Mouse (Mus musculus) adrenal gland, postnatal 10 days (tissue): ENCODE results near the gene Tsc22d2. TPM values are rescaled to one million over a fixed set of nuclear protein-coding genes. Genes with fewer than 3 reads are reported as not detected.
"Not testable (repeated sequence)": the region's sequence is repeated elsewhere in the genome, so short reads cannot be mapped to it uniquely, and the experiment has no call there.

ENCODE experiments used
- DNase-seq: peaks from one replicate; pipeline ENCODE4 v3.0.0; 2021; ENCODE audit warnings: mixed read lengths
- total RNA-seq, 2 experiments: library from RNA; stranded (reverse); gene quantifications; 2 replicates each; pipeline ENCODE4 v1.2.3; 2021

Gene Tsc22d2
- total RNA-seq, 2 experiments from 2014 or later = 31.2 to 33.4 TPM

- no peak for DNase-seq
These were observed 14.3 kb downstream of the Tsc22d2 start for GRCm38 (mm10) chr3:58428861-58429260.

DNA sequence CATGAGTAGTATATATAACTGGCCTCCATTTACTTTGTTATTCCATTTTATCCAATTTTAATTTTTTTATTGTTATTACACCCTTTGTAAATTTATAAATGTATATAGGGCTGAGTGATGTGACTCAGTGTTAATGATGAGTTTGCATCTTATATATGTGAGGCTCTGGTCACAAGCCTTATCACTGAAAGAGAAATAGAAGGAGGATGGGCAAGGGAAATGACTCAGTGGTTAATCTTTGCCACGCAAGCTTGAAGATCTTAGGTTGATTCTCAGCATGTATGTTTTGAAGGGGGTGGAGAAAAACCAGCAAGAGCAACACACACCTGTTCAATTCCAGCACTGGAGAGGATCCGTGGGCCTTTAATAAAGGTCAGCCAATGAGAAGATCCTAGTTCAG is 19.9 kb downstream of the Tsc22d2 start:
- DNase-seq = no peak

GRCm38 (mm10) chr3:58448230-58448629 is 33.7 kb downstream of the Tsc22d2 start:
- DNase-seq = peak; percentile 14

DNA sequence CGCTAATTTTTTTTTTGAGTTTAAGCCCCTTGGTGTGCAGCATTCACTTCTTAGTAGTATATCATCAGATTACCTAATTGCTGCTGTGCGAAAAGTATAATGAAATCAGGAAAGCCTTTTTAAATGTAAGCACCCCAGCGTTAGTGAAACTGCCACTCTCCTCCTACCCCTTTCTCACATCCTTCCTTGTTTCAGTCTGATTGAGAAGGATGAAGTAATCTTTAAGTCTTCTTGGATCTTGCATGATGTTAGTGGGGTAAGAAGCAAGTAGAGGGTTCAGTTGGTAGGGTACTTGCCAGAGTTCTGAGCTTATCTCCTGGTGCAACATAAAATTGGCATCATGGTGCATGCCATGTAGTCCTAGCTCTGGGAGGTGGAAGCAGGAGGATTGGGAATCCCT is 35.0 kb downstream of the Tsc22d2 start:
- DNase-seq = no peak

DNA sequence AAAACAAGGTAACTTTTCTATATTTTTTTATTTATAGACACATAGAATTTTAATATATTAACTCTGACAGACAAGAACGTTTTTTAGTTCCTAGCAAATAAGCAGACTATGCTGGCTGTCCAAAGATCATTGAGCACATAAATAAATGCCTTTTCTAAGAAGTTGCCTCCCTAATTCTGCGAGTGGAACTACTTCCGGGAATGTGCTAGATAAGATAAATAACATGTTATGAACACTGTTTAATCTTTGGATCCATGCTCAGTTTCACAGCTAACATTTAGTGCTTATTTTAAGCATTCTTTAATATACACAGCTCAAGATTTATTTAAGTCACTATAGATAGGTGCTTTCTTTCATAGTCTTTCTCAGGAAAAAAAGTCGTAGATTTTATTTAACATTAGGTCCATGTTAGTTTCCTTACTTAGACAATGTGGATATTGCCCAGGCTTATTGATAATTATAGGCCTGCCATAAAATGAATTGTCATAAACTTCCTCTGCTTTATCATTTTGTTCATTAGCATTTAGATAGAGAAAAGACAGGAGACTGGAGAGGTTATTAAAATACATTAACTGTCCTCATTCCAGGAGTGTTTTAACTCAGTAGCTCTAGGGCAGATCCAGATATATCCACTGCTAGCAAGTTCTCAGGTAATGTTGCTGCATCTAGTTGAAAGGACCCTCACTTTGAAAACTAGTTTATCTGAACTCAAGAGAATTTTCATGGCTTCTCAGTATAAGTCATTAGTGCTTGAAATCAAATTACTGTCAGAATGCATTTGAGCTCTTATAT is 40.1 kb downstream of the Tsc22d2 start:
- DNase-seq = no peak

- no peak for DNase-seq
These were observed 40.7 kb downstream of the Tsc22d2 start for GRCm38 (mm10) chr3:58455255-58455654.

- DNase-seq = peak; percentile 18
These were observed 55.3 kb downstream of the Tsc22d2 start for GRCm38 (mm10) chr3:58469655-58470437.

- not testable (repeated sequence) for DNase-seq
These were observed 60.8 kb downstream of the Tsc22d2 start for GRCm38 (mm10) chr3:58475298-58475697.

GRCm38 (mm10) chr3:58478755-58479455 is 64.4 kb downstream of the Tsc22d2 start:
- no peak for DNase-seq

DNA sequence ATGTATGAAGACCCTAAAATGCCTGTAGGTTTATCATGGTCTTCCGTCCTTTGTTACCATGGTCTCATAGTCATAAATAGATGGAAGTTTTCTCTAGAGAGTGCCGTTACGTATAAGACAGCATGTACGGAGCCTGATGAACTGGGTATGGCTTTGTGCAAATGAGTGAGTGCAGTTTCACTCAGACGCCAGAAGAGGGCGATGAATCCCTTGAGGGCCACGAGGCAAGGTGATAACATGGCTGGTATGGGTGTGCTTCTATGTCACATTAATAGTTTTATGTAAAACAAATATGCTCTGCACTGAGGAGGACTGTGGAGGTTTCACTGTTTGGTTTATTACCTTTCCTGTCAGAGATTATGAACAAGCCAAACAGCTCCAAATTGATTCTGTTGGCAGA is 71.4 kb downstream of the Tsc22d2 start:
- no peak for DNase-seq

DNA sequence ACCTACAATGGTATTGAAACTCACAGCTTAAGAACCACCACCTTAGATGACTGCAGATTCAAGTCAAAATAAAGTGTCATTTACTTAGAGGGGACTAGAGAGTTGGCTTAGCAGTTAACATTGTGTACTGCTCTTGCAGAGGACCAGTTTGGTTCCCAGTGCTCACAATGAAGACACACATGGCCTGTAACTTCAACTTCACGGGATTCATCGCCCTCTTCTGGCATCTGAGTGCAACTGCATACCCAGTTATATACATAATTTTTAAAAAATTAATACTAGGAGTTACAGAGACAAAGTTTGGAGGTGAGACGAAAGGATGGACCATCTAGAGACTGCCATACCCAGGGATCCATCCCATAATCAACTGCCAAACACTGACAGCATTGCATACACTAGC is 72.6 kb downstream of the Tsc22d2 start:
- no peak for DNase-seq

- DNase-seq = peak; percentile 14
These were observed 73.7 kb downstream of the Tsc22d2 start for GRCm38 (mm10) chr3:58487999-58488775.

- peak; percentile 51 for DNase-seq
These were observed 76.3 kb downstream of the Tsc22d2 start for GRCm38 (mm10) chr3:58490787-58491186.

DNA sequence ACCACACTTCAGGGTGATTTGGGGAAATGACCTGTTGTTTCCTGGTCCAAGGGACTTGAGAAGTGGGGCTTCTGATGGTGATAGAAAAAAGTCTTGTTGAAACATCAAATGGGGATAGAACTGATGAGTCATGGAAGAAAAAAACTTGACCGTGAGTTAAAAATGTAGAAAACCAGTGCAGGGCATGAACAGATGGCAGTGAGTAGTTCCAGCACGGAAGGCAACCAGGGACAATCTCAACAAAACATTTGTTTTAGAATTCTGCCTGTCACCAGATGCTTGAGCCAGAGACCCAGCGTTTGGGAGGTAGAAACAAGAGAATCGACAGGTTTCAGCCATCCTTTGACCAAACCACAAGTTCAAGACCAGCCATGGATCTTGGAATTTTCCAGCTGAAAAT is 79.1 kb downstream of the Tsc22d2 start:
- DNase-seq = no peak

DNA sequence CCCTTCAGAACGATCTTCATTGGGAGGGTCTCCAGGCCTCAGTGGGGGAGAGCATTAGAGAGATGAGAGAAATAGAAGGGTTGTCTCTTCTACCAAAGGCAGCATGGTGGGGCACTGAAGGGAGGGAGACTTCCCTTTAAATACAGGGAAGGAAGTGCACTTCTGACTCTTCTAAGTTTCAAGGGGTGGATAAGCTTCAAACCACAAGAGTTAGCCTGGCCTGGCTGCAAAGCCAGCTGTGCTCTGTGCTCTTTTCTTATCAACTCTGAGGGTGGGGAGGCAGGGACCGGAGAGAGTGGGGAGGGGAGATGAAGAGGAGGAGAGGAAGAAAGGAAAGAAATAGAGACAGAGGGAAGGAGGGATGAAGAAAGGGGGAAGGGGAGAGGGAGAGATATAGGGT is 87.4 kb downstream of the Tsc22d2 start:
- DNase-seq = no peak

GRCm38 (mm10) chr3:58503720-58504333 is 89.3 kb downstream of the Tsc22d2 start:
- no peak for DNase-seq

- no peak for DNase-seq
These were observed 90.2 kb downstream of the Tsc22d2 start for GRCm38 (mm10) chr3:58504676-58505075.

DNA sequence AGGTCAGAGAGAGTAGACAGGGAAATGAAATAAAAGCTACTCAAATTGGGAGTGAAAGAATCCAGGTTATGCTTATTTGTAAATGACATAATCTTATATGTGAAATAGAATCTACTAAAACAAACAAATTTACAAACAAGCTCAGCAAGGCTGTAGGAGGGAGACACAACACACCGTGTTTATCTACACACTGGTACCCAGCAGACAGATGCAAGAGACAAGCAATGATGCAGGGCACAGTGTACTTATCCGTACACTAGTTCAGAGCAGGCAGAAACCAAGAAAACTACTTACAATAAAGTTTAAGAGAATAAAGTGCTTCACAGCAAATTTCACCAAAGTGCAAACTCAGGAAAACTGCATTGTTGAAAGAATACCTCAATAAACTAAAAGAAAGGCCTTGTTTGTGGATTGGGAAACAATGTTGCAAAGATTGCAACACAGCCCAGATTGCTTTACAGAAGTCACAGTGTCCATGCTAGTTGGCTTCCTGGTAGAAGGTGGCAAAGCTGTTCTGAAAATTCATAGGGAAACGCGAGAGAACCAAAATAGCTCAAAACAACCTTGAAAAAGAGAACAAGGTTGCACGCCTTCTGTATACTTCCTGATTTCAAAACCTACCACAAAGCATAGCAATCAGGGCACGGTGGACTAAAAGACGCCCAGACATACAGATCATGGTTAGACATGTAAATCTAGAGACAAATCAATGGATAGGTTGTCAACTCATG is 93.7 kb downstream of the Tsc22d2 start:
- peak; percentile 35 for DNase-seq

GRCm38 (mm10) chr3:58511581-58511980 is 97.1 kb downstream of the Tsc22d2 start:
- DNase-seq = peak; percentile 40

DNA sequence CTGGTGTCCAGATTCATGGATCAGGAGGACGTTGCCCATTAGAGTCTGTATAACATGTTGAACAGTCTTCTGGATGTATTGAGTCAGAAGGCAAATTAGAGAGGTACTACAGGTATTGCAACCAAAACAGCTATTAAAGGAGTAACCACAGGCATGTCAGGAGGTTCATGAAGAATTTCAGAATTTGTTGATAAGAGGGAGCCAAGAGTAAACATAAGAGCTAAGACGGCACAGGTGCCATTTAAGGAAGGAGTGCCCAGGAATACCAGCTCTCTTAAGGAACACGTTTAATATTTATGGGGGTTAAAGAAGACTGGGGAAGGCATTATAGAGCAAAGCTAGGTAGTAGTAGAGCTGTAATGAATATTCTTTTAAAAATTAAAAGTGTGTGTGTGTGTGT is 98.2 kb downstream of the Tsc22d2 start:
- no peak for DNase-seq

GRCm38 (mm10) chr3:58513483-58513882 is 99.0 kb downstream of the Tsc22d2 start:
- no peak for DNase-seq
